ENCODE assay signal across 8 mouse cellular contexts in the genomic region with DNA sequence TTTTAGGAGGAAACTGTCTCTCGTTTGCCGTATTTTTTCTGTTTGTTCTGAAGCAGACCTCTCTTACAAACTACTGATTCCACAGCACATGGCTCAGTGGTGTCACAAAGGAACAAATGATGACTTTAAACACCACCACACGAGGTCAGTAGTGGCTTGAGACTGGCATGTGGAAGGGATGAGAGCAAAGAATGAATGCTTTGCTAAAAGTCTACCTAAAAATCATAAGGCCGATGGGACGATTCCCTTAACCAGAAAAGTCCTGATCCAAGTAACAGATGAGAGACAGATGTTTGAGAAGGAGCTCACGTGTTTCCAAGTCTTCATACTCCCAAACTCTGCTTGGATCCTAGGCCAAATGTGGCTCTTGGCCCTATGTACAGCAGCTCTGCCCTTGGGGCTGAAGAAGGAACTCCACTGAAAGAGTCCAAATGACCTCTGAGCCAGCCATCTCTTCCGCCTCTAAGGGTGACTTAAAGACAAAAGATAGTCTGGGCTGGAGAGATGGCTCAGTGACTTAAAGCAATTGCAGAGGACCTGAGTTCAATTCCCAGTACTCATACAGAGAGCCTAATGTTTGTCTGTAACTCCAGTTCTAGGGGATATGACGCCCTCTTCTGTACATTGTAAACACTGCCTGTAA. TPM values are rescaled to one million over a fixed set of nuclear protein-coding genes. Genes with fewer than 3 reads are reported as not detected.
DNase-seq lines count a peak whose midpoint lies in the region; ATAC-seq and TF ChIP-seq lines count a peak whose summit lies in the region.

No protein-coding gene starts in this region.

- peak overlapping the region; percentile 31; the same call in 1 of the 2 replicates for H3K4me3 ChIP-seq in spleen, adult 2 months (ENCODE audit: extremely low read depth, insufficient read depth, insufficient read length)
- H3K4me3 ChIP-seq in limb, embryonic 10.5 days: peak overlapping the region; percentile 82
- H3K4me3 ChIP-seq in neural tube, embryonic 13.5 days: peak overlapping the region; percentile 91

- ATAC-seq in erythroblast, adult 5-6 weeks (replicated peaks; ENCODE audit: low FRiP score, poor library complexity, severe bottlenecking): peak; percentile 48; the same call in 1 of the 2 replicates
- peak; percentile 51; the same call in 1 of the 2 replicates for ATAC-seq in neural tube, embryonic 13.5 days (ENCODE audit: low read depth)

- peaks cover 23% of the 10 kb centered on the region for H3K36me3 ChIP-seq in spleen, adult 2 months (ENCODE audit: control insufficient read depth, insufficient read depth, low read length)
- peaks cover 38% of the 10 kb centered on the region for H3K36me3 ChIP-seq in limb, embryonic 10.5 days
- H3K36me3 ChIP-seq in neural tube, embryonic 13.5 days: peaks cover 34% of the 10 kb centered on the region

- TF ChIP-seq CTCF in spleen, adult 2 months (IDR thresholded peaks at IDR 0.05; ENCODE audit: extremely low read depth, insufficient read depth, insufficient read length, insufficient replicate concordance): no peak

- no peak for TF ChIP-seq POLR2A in spleen, adult 2 months (IDR thresholded peaks at IDR 0.05; ENCODE audit: low read depth, low read length)

- H3K4me1 ChIP-seq in spleen, adult 2 months (ENCODE audit: control insufficient read depth, insufficient read depth, insufficient read length): peaks cover 3% of the 10 kb centered on the region; the same call in 1 of the 2 replicates
- peaks cover 23% of the 10 kb centered on the region for H3K4me1 ChIP-seq in limb, embryonic 10.5 days
- peaks cover 34% of the 10 kb centered on the region for H3K4me1 ChIP-seq in neural tube, embryonic 13.5 days (replicated peaks)

- 37% methylated on average over 8 of the region's 8 CpGs for WGBS in spleen, adult 2 months
- WGBS in limb, embryonic 10.5 days: 38% methylated on average over 8 of the region's 8 CpGs
- WGBS in neural tube, embryonic 13.5 days: 41% methylated on average over 8 of the region's 8 CpGs

- H3K4me2 ChIP-seq in neural tube, embryonic 13.5 days: peak overlapping the region; percentile 90

- H3K9me3 ChIP-seq in limb, embryonic 10.5 days (replicated peaks): no peaks in the 10 kb centered on the region
- H3K9me3 ChIP-seq in neural tube, embryonic 13.5 days: no peaks in the 10 kb centered on the region

- no peaks in the 10 kb centered on the region for H3K27me3 ChIP-seq in spleen, adult 2 months (ENCODE audit: control insufficient read depth, insufficient read depth, low read length)
- H3K27me3 ChIP-seq in limb, embryonic 10.5 days (ENCODE audit: low read depth, poor library complexity, severe bottlenecking): 0 out of 2 replicates have a peak, but pooled peaks cover 4% of the 10 kb centered on the region
- no peaks in the 10 kb centered on the region for H3K27me3 ChIP-seq in neural tube, embryonic 13.5 days

- DNase-seq in spleen, adult 2 months (ENCODE audit: low read depth in 1 of 2, low spot score in 2 of 2): no peak
- no peak for DNase-seq in spleen, adult 12 weeks (ENCODE audit: low spot score)
- DNase-seq in limb, embryonic 10.5 days (ENCODE audit: low spot score): peak; percentile 48
- DNase-seq in cerebellum, postnatal 10 days: no peak
- no peak for DNase-seq in gastrocnemius, adult 8-10 months (ENCODE audit: low spot score in 2 of 2)
- no peak for DNase-seq in thymus, postnatal 0 days (ENCODE audit: low spot score)

- 0 out of 2 replicates have a peak overlapping the region, but pooled peaks have one; percentile 2 for H3K27ac ChIP-seq in spleen, adult 2 months (ENCODE audit: insufficient read depth, low read length)
- peak overlapping the region; percentile 91 for H3K27ac ChIP-seq in limb, embryonic 10.5 days
- peak overlapping the region; percentile 82 for H3K27ac ChIP-seq in neural tube, embryonic 13.5 days (replicated peaks)

- H3K9ac ChIP-seq in neural tube, embryonic 13.5 days: no peak overlapping the region

RNA-seq across cellular contexts. Expression of a gene that starts 13.6 kb away (rescaled TPM):
- polyA plus RNA-seq in spleen, adult 2 months (2012; rRNA removed): 0.04 and 0.11 TPM in 2 replicates
- not detected in 2 replicates for total RNA-seq in erythroblast, adult 5-6 weeks (2015; ENCODE audit: low replicate concordance)
- total RNA-seq in erythroblast, adult 5-6 weeks (2017; ENCODE audit: low replicate concordance): 0.42 TPM in 1 of 2 replicates, not detected in the other
- polyA plus RNA-seq in limb, embryonic 10.5 days (2016; fragmentation: Nextera tagmentation; extraction: Ambion mirVana): 7.0 TPM in 2 replicates
- polyA plus RNA-seq in neural tube, embryonic 13.5 days (2015; fragmentation: Nextera tagmentation; extraction: Ambion mirVana): 532 and 687 TPM in 2 replicates
- total RNA-seq in gastrocnemius, adult 8-10 months (2022): under 1 TPM; 0.15 to 0.39 (median 0.26) TPM
- 4.1 and 6.4 TPM in 2 replicates for polyA plus RNA-seq in thymus, postnatal 0 days (2015; fragmentation: Nextera tagmentation; extraction: Ambion mirVana)

RNA-seq across cellular contexts. Expression of a gene that starts 47.8 kb away (rescaled TPM):
- 14.8 and 18.9 TPM in 2 replicates for polyA plus RNA-seq in spleen, adult 2 months (2012; rRNA removed)
- 6.5 and 18.8 TPM in 2 replicates for total RNA-seq in erythroblast, adult 5-6 weeks (2015; ENCODE audit: low replicate concordance)
- 15.3 and 17.2 TPM in 2 replicates for total RNA-seq in erythroblast, adult 5-6 weeks (2017; ENCODE audit: low replicate concordance)
- polyA plus RNA-seq in limb, embryonic 10.5 days (2016; fragmentation: Nextera tagmentation; extraction: Ambion mirVana): 10.7 and 12.6 TPM in 2 replicates
- 22.1 and 23.5 TPM in 2 replicates for polyA plus RNA-seq in neural tube, embryonic 13.5 days (2015; fragmentation: Nextera tagmentation; extraction: Ambion mirVana)
- total RNA-seq in gastrocnemius, adult 8-10 months (2022): 10 to 100 TPM; 29.3 to 42.2 (median 32.9) TPM
- polyA plus RNA-seq in thymus, postnatal 0 days (2015; fragmentation: Nextera tagmentation; extraction: Ambion mirVana): 15.4 and 18.5 TPM in 2 replicates

RNA-seq across cellular contexts. Expression of a gene that starts 55.5 kb away (rescaled TPM):
- polyA plus RNA-seq in spleen, adult 2 months (2012; rRNA removed): 3.3 and 4.1 TPM in 2 replicates
- 28.4 and 32.3 TPM in 2 replicates for total RNA-seq in erythroblast, adult 5-6 weeks (2015; ENCODE audit: low replicate concordance)
- 10.5 and 23.2 TPM in 2 replicates for total RNA-seq in erythroblast, adult 5-6 weeks (2017; ENCODE audit: low replicate concordance)
- 1.9 and 3.9 TPM in 2 replicates for polyA plus RNA-seq in limb, embryonic 10.5 days (2016; fragmentation: Nextera tagmentation; extraction: Ambion mirVana)
- 5.2 and 5.3 TPM in 2 replicates for polyA plus RNA-seq in neural tube, embryonic 13.5 days (2015; fragmentation: Nextera tagmentation; extraction: Ambion mirVana)
- total RNA-seq in gastrocnemius, adult 8-10 months (2022): 1 to 10 TPM; 2.0 to 8.9 (median 6.4) TPM
- 3.2 and 4.9 TPM in 2 replicates for polyA plus RNA-seq in thymus, postnatal 0 days (2015; fragmentation: Nextera tagmentation; extraction: Ambion mirVana)

Comparison
In these comparisons a context has a peak if more than half of its experiments do, and no peak if none do; other contexts are left out.
1. H3K27ac ChIP-seq: peak in every context shown above with its lines; median percentile 91 in limb, embryonic 10.5 days; 82 in neural tube, embryonic 13.5 days; 2 in spleen, adult 2 months.
2. H3K4me3 ChIP-seq: peak in every context shown above with its lines; median percentile 91 in neural tube, embryonic 13.5 days; 82 in limb, embryonic 10.5 days; 31 in spleen, adult 2 months.
3. RNA of a gene that starts 13.6 kb away (polyA plus RNA-seq): 532 to 687 TPM in neural tube, embryonic 13.5 days; 7.0 TPM in limb, embryonic 10.5 days, 4.1 to 6.4 TPM in thymus, postnatal 0 days and 0.04 to 0.11 TPM in spleen, adult 2 months; every median in the first group is over 10 times any median in the second.